Mouse (Mus musculus): ENCODE measurements around the gene Smyd1. TPM values are rescaled to one million over a fixed set of nuclear protein-coding genes. Genes with fewer than 3 reads are reported as not detected.

The Smyd1 gene
- polyA plus RNA-seq, 1 experiment from 2014 or later = 0.32 TPM

GRCm38 (mm10) chr6:71250951-71251350, 71.1 kb downstream of the Smyd1 start:
- no peak overlapping the region for H3K27ac ChIP-seq
- no peaks in the 10 kb centered on the region for H3K36me3 ChIP-seq
- ATAC-seq (ENCODE audit: insufficient read depth, low FRiP score, low read depth) = no peak
- H3K9ac ChIP-seq = no peak overlapping the region
- H3K9me3 ChIP-seq = no peaks in the 10 kb centered on the region
- no peaks in the 10 kb centered on the region for H3K27me3 ChIP-seq (replicated peaks)
- WGBS = 80% methylated on average over 8 of the region's 8 CpGs
- H3K4me1 ChIP-seq = no peaks in the 10 kb centered on the region
- no peak overlapping the region for H3K4me2 ChIP-seq
- H3K4me3 ChIP-seq (replicated peaks) = no peak overlapping the region

DNA sequence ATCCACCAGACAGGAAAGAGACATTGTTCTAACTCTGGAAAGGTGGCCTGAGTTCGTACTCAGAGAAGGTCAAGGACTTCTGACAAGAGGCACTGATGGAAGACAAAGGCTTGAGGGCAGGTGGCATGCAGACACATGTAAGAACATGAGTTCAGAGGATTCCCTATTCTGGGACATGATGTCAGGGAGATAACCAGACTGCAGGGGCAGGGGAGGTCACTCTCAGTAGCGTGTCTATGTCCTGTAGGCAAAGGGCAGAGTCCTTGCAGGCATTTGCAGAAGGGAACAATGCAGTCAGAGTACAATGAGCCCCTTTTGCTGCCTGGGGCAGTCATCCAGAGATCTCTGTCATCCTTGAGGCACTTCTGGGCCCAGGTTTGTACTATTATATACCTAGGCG, 72.4 kb downstream of the Smyd1 start:
- Histone ChIP-seq H3K4me1 (no peaks in the 10 kb centered on the region), H3K9ac (no peak overlapping the region), H3K4me2 (no peak overlapping the region), H3K36me3 (no peaks in the 10 kb centered on the region), H3K27me3 (replicated peaks) (no peaks in the 10 kb centered on the region), H3K27ac (no peak overlapping the region), H3K9me3 (no peaks in the 10 kb centered on the region), H3K4me3 (replicated peaks) (no peak overlapping the region)
- ATAC-seq (ENCODE audit: insufficient read depth, low FRiP score, low read depth) = no peak
- whole genome bisulfite sequencing = 74% methylated on average over 3 of the region's 3 CpGs

- ATAC-seq (ENCODE audit: insufficient read depth, low FRiP score, low read depth) = no peak
- no peak overlapping the region for H3K4me3 ChIP-seq (replicated peaks)
- H3K36me3 ChIP-seq = no peaks in the 10 kb centered on the region
- H3K27ac ChIP-seq = no peak overlapping the region
- WGBS = 74% methylated on average over 1 of the region's 1 CpGs
- H3K4me2 ChIP-seq = no peak overlapping the region
- H3K27me3 ChIP-seq (replicated peaks) = no peaks in the 10 kb centered on the region
- H3K9me3 ChIP-seq = no peaks in the 10 kb centered on the region
- no peaks in the 10 kb centered on the region for H3K4me1 ChIP-seq
- no peak overlapping the region for H3K9ac ChIP-seq
Measured at GRCm38 (mm10) chr6:71248420-71248819, 73.6 kb downstream of the Smyd1 start.

DNA sequence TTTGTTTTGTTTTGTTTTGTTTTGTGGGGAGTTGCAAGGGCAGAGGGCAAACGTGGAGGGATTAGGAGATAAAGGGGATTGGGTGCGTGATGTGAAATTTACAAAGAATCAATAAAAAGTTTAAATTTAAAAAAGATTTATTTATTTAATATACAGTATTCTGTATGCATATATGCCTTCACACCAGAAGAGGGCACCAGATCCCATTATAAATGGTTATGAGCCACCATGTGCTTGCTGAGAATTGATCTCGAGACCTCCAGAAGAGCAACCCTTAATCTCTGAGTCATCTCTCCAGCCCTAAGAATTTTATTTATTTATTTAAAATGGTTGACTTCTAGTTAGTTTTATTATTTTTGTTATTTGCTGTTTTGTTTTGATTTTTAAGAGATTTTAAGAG, 78.8 kb downstream of the Smyd1 start:
- no peaks in the 10 kb centered on the region for H3K4me1 ChIP-seq
- no peak overlapping the region for H3K9ac ChIP-seq
- no peak for ATAC-seq (ENCODE audit: insufficient read depth, low FRiP score, low read depth)
- H3K4me2 ChIP-seq = no peak overlapping the region
- WGBS = 80% methylated on average over 3 of the region's 3 CpGs
- no peak overlapping the region for H3K4me3 ChIP-seq (replicated peaks)
- no peaks in the 10 kb centered on the region for H3K27me3 ChIP-seq (replicated peaks)
- no peaks in the 10 kb centered on the region for H3K9me3 ChIP-seq
- no peaks in the 10 kb centered on the region for H3K36me3 ChIP-seq
- no peak overlapping the region for H3K27ac ChIP-seq

- ATAC-seq (ENCODE audit: insufficient read depth, low FRiP score, low read depth) = no peak
Measured at GRCm38 (mm10) chr6:71242811-71243210, 79.2 kb downstream of the Smyd1 start.

GRCm38 (mm10) chr6:71240831-71241230, 81.2 kb downstream of the Smyd1 start:
- no peak for ATAC-seq (ENCODE audit: insufficient read depth, low FRiP score, low read depth)
- no peaks in the 10 kb centered on the region for H3K27me3 ChIP-seq (replicated peaks)
- WGBS = 75% methylated on average over 7 of the region's 7 CpGs
- H3K9ac ChIP-seq = no peak overlapping the region
- H3K36me3 ChIP-seq = no peaks in the 10 kb centered on the region
- no peaks in the 10 kb centered on the region for H3K9me3 ChIP-seq
- H3K4me3 ChIP-seq (replicated peaks) = no peak overlapping the region
- H3K27ac ChIP-seq = no peak overlapping the region
- no peaks in the 10 kb centered on the region for H3K4me1 ChIP-seq
- H3K4me2 ChIP-seq = no peak overlapping the region

More at GRCm38 (mm10) chr6:71242811-71243210, 79.2 kb downstream of the Smyd1 start:
- Histone ChIP-seq H3K27me3 (replicated peaks) (no peaks in the 10 kb centered on the region), H3K9ac (no peak overlapping the region), H3K27ac (no peak overlapping the region), H3K4me1 (no peaks in the 10 kb centered on the region), H3K36me3 (no peaks in the 10 kb centered on the region), H3K9me3 (no peaks in the 10 kb centered on the region), H3K4me3 (replicated peaks) (no peak overlapping the region), H3K4me2 (no peak overlapping the region)
- 76% methylated on average over 1 of the region's 1 CpGs for WGBS

DNA sequence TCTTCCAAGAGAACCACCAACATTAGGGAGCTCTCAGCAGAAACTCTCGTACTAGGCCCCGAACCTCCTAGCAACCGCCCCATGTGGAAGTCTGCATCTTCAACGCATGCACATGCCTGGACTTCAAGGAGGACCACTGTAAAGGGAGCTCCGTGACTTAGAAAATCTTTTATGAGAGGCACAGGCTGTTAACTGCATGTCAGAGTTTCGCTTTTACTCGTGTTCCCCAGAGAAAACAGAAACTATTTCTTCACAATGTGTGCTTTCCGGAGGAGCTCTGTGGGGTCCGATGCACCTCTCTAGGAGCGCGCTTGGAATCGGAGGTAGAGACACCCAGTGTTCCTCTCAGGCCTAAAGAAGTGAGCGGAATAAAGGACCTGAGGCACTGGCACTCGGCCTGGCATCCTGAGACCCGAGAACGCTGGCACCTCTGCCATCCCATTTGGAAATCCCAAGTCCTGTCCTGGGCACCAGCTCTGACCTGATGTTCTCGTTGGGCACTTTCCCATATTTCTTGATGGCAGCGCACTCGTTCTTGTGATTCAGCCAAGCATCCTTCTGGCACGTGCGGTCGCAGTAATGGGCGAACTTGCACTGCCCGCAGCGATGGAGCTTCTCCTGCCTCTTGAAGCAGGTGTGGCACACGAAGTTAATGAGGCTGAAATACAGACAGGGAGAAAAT, 82.8 kb downstream of the Smyd1 start:
- Histone ChIP-seq H3K4me1 (no peaks in the 10 kb centered on the region), H3K9ac (no peak overlapping the region), H3K27me3 (replicated peaks) (no peaks in the 10 kb centered on the region), H3K4me2 (no peak overlapping the region), H3K36me3 (no peaks in the 10 kb centered on the region), H3K4me3 (replicated peaks) (no peak overlapping the region), H3K9me3 (no peaks in the 10 kb centered on the region), H3K27ac (no peak overlapping the region)
- ATAC-seq (ENCODE audit: insufficient read depth, low FRiP score, low read depth) = no peak
- 90% methylated on average over 26 of the region's 26 CpGs for WGBS

DNA sequence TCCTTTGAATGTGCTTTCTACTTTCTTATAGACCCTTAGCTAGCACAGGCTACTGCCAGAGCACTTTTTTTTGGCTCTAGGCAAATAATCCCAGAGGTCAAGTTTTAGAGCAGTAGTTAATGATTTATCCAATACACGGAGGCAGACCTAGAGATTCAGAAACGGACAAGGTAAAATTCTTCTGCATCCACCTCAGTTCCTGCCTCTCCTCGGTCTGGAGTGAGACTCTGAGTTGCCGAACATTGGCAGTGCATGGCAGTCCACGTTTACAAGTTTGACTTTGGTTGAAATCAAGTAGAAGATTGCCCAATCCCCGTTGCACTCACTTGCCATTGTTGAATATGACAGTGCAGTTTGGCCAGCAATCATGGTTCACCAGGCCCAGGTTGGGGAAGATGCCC, 85.0 kb downstream of the Smyd1 start:
- no peak overlapping the region for H3K27ac ChIP-seq
- H3K36me3 ChIP-seq = no peaks in the 10 kb centered on the region
- no peak overlapping the region for H3K4me2 ChIP-seq
- no peak overlapping the region for H3K9ac ChIP-seq
- 53% methylated on average over 6 of the region's 6 CpGs for WGBS
- H3K4me1 ChIP-seq = no peaks in the 10 kb centered on the region
- peak; percentile 59 for ATAC-seq (ENCODE audit: insufficient read depth, low FRiP score, low read depth)
- no peaks in the 10 kb centered on the region for H3K27me3 ChIP-seq (replicated peaks)
- H3K9me3 ChIP-seq = no peaks in the 10 kb centered on the region
- H3K4me3 ChIP-seq (replicated peaks) = no peak overlapping the region

- ATAC-seq (ENCODE audit: insufficient read depth, low FRiP score, low read depth) = peak; percentile 28; the same call in 1 of the 2 replicates
- WGBS = 64% methylated on average over 5 of the region's 6 CpGs
- Histone ChIP-seq H3K4me3 (replicated peaks) (no peak overlapping the region), H3K27ac (no peak overlapping the region), H3K4me1 (no peaks in the 10 kb centered on the region), H3K9me3 (no peaks in the 10 kb centered on the region), H3K4me2 (no peak overlapping the region), H3K9ac (no peak overlapping the region), H3K36me3 (no peaks in the 10 kb centered on the region), H3K27me3 (replicated peaks) (no peaks in the 10 kb centered on the region)
Measured at GRCm38 (mm10) chr6:71236506-71236905, 85.5 kb downstream of the Smyd1 start.

- no peak for ATAC-seq (ENCODE audit: insufficient read depth, low FRiP score, low read depth)
- H3K27ac ChIP-seq = no peak overlapping the region
- no peak overlapping the region for H3K4me2 ChIP-seq
- H3K9me3 ChIP-seq = no peaks in the 10 kb centered on the region
- H3K4me3 ChIP-seq (replicated peaks) = no peak overlapping the region
- no peak overlapping the region for H3K9ac ChIP-seq
- no peaks in the 10 kb centered on the region for H3K4me1 ChIP-seq
- no peaks in the 10 kb centered on the region for H3K36me3 ChIP-seq
- 58% methylated on average over 3 of the region's 3 CpGs for WGBS
- no peaks in the 10 kb centered on the region for H3K27me3 ChIP-seq (replicated peaks)
Measured at GRCm38 (mm10) chr6:71235944-71236343, 86.1 kb downstream of the Smyd1 start.

DNA sequence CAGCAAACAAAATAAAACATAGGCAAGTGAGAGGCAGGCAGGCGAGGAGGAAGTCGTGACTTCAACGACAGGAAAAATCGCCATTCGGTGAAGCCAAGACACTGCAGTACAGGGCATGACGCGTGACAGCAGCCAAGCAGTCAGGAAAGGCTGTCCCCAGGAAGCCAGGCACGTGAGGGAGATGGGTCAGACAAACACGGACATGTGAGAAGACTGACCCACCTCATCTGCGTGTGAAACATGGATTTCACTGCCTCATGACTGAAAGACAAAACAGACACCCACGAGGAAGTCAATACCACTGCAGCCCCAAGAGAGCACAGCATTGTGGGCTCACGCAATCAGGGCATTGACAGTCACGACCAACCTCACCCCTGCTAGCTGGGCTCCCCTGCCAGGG, 86.9 kb downstream of the Smyd1 start:
- no peaks in the 10 kb centered on the region for H3K36me3 ChIP-seq
- H3K4me3 ChIP-seq (replicated peaks) = no peak overlapping the region
- no peak for ATAC-seq (ENCODE audit: insufficient read depth, low FRiP score, low read depth)
- no peak overlapping the region for H3K9ac ChIP-seq
- 78% methylated on average over 13 of the region's 13 CpGs for WGBS
- no peak overlapping the region for H3K4me2 ChIP-seq
- no peaks in the 10 kb centered on the region for H3K4me1 ChIP-seq
- H3K27ac ChIP-seq = no peak overlapping the region
- no peaks in the 10 kb centered on the region for H3K27me3 ChIP-seq (replicated peaks)
- H3K9me3 ChIP-seq = no peaks in the 10 kb centered on the region

- 16% methylated on average over 7 of the region's 7 CpGs for WGBS
- no peak overlapping the region for H3K4me3 ChIP-seq (replicated peaks)
- no peak overlapping the region for H3K27ac ChIP-seq
- H3K27me3 ChIP-seq (replicated peaks) = no peaks in the 10 kb centered on the region
- no peaks in the 10 kb centered on the region for H3K4me1 ChIP-seq
- H3K36me3 ChIP-seq = no peaks in the 10 kb centered on the region
- H3K9ac ChIP-seq = no peak overlapping the region
- no peak overlapping the region for H3K4me2 ChIP-seq
- H3K9me3 ChIP-seq = no peaks in the 10 kb centered on the region
- no peak for ATAC-seq (ENCODE audit: insufficient read depth, low FRiP score, low read depth)
Measured at GRCm38 (mm10) chr6:71227157-71227770, 94.8 kb downstream of the Smyd1 start.
